Mouse (Mus musculus) CH12.LX (cell line): ENCODE measurements around the gene Gm20795. TPM values are rescaled to one million over a fixed set of nuclear protein-coding genes. Genes with fewer than 3 reads are reported as not detected.
"Not testable (repeated sequence)": the region's sequence is repeated elsewhere in the genome, so short reads cannot be mapped to it uniquely, and the experiment has no call there.

Source experiments
- DNase-seq: peaks from one replicate; pipeline ENCODE4 v3.0.0-alpha.2; 2013; ENCODE audit errors: extremely low read depth
- H3K27ac ChIP-seq: 2 replicates; pipeline ENCODE4 v1.5.1; 2012; ENCODE audit warnings: low read depth, mild to moderate bottlenecking, control low read depth, moderate library complexity; ENCODE audit not compliant: insufficient read depth
- H3K27me3 ChIP-seq: replicated peaks from 2 replicates; pipeline ENCODE3; 2012; ENCODE audit warnings: inconsistent platforms
- H3K36me3 ChIP-seq, 2 experiments: replicated peaks in 1 of 2; 2 replicates each; pipeline versions ENCODE3 to v1.6.1; 2012; ENCODE audit warnings: inconsistent platforms in 1 of 2, low read length in 1 of 2, mild to moderate bottlenecking in 1 of 2, mixed read lengths in 1 of 2, moderate library complexity in 1 of 2; ENCODE audit not compliant: control insufficient read depth in 1 of 2, insufficient read depth in 1 of 2
- H3K4me1 ChIP-seq, 2 experiments: 2 replicates each; pipeline ENCODE4 v1.6.1; 2012; ENCODE audit warnings: inconsistent platforms in 1 of 2, moderate library complexity in 1 of 2; ENCODE audit not compliant: insufficient read depth in 2 of 2, control insufficient read depth in 1 of 2
- H3K4me2 ChIP-seq: 2 replicates; pipeline ENCODE4 v1.6.1; 2012; ENCODE audit warnings: low read depth, mild to moderate bottlenecking, control low read depth; ENCODE audit not compliant: poor library complexity, insufficient read depth, severe bottlenecking
- H3K4me3 ChIP-seq, 3 experiments: fragments of 150-350 bp in 1 of 3; sonication (generic) in 1 of 3; replicated peaks in 1 of 3; 2 replicates each; pipeline versions ENCODE3 to v1.5.1; 2011 to 2012; ENCODE audit warnings: low read depth in 2 of 3, low read length in 2 of 3, mild to moderate bottlenecking in 2 of 3, moderate library complexity in 2 of 3, control low read depth in 1 of 3, improper control_type of control experiment in 1 of 3, inconsistent platforms in 1 of 3, mixed read lengths in 1 of 3; ENCODE audit not compliant: poor library complexity in 1 of 3
- H3K79me2 ChIP-seq: replicated peaks from 2 replicates; pipeline ENCODE4 v1.6.1; 2012; ENCODE audit warnings: mild to moderate bottlenecking, moderate library complexity; ENCODE audit not compliant: control insufficient read depth, poor library complexity, insufficient read depth, severe bottlenecking; ENCODE audit errors: extremely low read depth
- H3K9ac ChIP-seq: 2 replicates; pipeline ENCODE4 v1.6.1; 2012; ENCODE audit warnings: low read depth, mild to moderate bottlenecking, control low read depth, moderate library complexity; ENCODE audit not compliant: insufficient read depth
- H3K9me3 ChIP-seq: replicated peaks from 2 replicates; pipeline ENCODE3; 2012; ENCODE audit warnings: low read length, inconsistent platforms, mixed read lengths
- dilution Hi-C: fragments of 300-500 bp; cut with MboI; formaldehyde crosslinking; loops from 2 replicates; pipeline ENCODE4 v1.14.3; 2020; ENCODE audit warnings: low sequenced_read_pairs; ENCODE audit not compliant: extremely low pct_unique_long_range_greater_than_20kb, extremely low pct_ligation_motif_present
- in situ Hi-C: fragments of 300-500 bp; cut with MboI; formaldehyde crosslinking; loops from 3 replicates; pipeline ENCODE4 v1.14.3; 2019; ENCODE audit warnings: low sequenced_read_pairs, low pct_ligation_motif_present, low pct_unique_long_range_greater_than_20kb, mixed read lengths
- polyA plus RNA-seq: library from polyadenylated mRNA; unstranded; fragments of >175 nt; gene quantifications from 2 replicates; pipeline ENCODE4 v1.2.1, GENCODE M21; 2012; ENCODE audit warnings: low read depth; ENCODE audit not compliant: insufficient read length
- total RNA-seq, 2 experiments: library from RNA; depleted of rRNA; stranded (reverse); fragments of 300-350 nt in 1 of 2; fragments of >200 nt in 1 of 2; gene quantifications; 2 replicates each; pipeline ENCODE4 v1.2.3; 2012 to 2014

Gm20795 gene
- not detected in 2 replicates for total RNA-seq (2012; rRNA removed)
- not detected in 2 replicates for total RNA-seq (2014; rRNA removed)
- polyA plus RNA-seq, result not detected in 2 replicates

DNA sequence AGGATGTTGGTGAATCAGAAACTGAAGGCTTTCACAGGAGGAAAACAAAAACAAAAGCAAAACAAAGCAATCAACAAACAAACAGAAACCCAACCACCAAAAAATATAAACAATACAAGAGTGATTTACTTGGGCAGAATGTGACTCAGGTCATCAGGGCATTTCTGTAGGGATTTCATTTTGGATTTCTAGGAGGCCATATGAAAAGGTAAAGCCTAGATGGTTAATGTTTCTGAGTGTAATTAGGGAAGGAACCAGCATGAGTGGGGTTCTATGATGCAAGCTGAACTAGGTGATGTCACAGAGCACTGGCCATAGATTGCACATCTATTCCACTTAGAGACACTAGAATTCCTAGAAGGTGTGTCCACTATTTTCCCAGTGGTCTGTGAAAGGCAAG lies at the start of gene Gm20795:
Gm20795 (plus strand) TSS at position 301 of the 400 bp plus-strand sequence.
- H3K9me3 ChIP-seq, in situ Hi-C loops, H3K4me2 ChIP-seq, DNase-seq, H3K79me2 ChIP-seq, H3K27me3 ChIP-seq, H3K9ac ChIP-seq, H3K4me1 ChIP-seq, H3K4me3 ChIP-seq, dilution Hi-C loops, H3K36me3 ChIP-seq, H3K27ac ChIP-seq: not testable (repeated sequence)

DNA sequence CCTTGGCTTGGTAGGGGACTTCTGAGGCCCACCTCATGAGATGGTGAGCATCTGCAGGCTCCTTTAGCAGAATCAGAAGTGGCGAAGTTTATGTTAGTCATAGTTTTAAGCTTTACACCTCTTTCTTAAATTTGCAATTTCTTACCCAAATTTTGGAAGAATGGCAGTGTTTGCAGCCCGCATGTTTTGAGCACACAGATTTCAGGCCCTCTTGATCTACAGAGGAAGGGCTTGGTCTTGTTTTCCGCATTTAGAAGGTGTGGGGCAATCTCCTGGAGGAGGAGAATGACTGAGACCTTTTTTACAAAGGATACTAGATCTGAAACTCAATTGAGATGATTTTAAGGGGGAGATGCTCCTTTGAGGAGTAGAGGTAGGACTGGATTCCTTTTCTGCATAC lies 29.0 kb upstream of the Gm20795 start, which contains the start of gene Gm21797:
Gm21797 (minus strand) TSS at position 101 of the 400 bp plus-strand sequence.
- dilution Hi-C loops, H3K9me3 ChIP-seq, H3K36me3 ChIP-seq, H3K9ac ChIP-seq, H3K27me3 ChIP-seq, H3K27ac ChIP-seq, H3K4me2 ChIP-seq, H3K4me3 ChIP-seq, in situ Hi-C loops, DNase-seq, H3K79me2 ChIP-seq, H3K4me1 ChIP-seq: not testable (repeated sequence)

Other genes starting within 250 kb of the Gm20795 start
- not detected in 2 replicates for gene Gm21852, start 152.9 kb upstream of the Gm20795 start, total RNA-seq (2012; rRNA removed)
- gene Gm21852, start 152.9 kb upstream of the Gm20795 start, total RNA-seq (2014; rRNA removed), result not detected in 2 replicates
- not detected in 2 replicates for gene Gm21852, start 152.9 kb upstream of the Gm20795 start, polyA plus RNA-seq
- not detected in 2 replicates for gene Gm21797, start 29.1 kb upstream of the Gm20795 start, total RNA-seq (2012; rRNA removed)
- gene Gm21797, start 29.1 kb upstream of the Gm20795 start, total RNA-seq (2014; rRNA removed), result not detected in 2 replicates
- gene Gm21797, start 29.1 kb upstream of the Gm20795 start, polyA plus RNA-seq, result not detected in 2 replicates